Mouse (Mus musculus) heart, postnatal 36 days (tissue): ENCODE data around the gene Lrtm2. TPM values are rescaled to one million over a fixed set of nuclear protein-coding genes. Genes with fewer than 3 reads are reported as not detected.
"Not testable (repeated sequence)": the region's sequence is repeated elsewhere in the genome, so short reads cannot be mapped to it uniquely, and the experiment has no call there.

ENCODE experiments used
- DNase-seq, 2 experiments: peaks; one replicate each; pipeline ENCODE4 v3.0.0; 2021 to 2022
- intact Hi-C: fragments of 180-260 bp; cut with DNase I; formaldehyde crosslinking; loops from one replicate; pipeline ENCODE4 v1.15.1; 2025
- total RNA-seq, 2 experiments: library from RNA; stranded (reverse); gene quantifications; 2 replicates each; pipeline ENCODE4 v1.2.3; 2021

The Lrtm2 gene
- under 1 TPM; 0.08 to 0.25 TPM for total RNA-seq

DNA sequence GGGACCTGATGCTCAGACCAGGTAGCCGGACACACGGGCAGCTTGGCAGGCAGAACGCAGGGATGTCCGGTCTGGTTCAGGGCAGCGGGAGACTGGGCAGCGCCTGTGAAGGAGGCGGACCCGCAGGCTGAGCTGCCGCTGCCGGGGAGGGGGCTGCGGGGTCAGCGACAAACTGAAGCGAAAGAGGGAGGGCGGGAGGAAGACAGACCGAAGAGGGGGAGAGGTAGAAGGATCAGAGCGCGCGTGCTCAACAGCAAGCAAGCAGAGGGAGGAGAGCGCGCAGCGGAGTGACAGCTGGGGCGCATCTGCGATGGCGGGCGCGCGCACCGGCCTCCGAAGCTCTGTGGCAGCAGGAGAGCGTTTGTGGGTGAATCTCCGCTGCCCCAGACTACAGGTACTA is at the start of gene Lrtm2:
Gene Lrtm2, minus strand, starts transcription at position 261 of the 400 bp plus-strand sequence.
- no peak for DNase-seq
- intact Hi-C loops, result no loop called here

DNA sequence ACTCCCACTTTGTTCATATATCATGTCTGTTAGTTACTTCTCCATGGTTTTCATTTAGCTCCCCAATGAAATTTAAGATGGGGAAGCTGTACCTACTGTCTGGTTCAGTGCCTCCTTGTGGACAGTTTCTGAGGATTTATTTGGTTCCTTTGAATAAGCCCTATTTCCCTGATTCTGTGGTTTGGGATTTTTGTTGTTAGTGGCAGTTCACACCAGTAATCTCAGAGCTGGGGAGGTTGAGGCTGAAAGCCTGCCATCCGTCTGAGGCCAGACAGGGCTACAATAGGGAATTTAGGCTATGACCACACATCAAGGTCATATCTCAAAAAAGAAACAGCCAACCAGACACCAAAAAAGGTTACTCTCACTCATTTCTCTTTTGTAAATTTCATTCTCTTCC is 48.1 kb upstream of the Lrtm2 start:
- intact Hi-C loops, result no loop called here
- no peak for DNase-seq

GRCm38 (mm10) chr6:119377613-119378012 is 47.0 kb upstream of the Lrtm2 start:
- intact Hi-C loops, result no loop called here
- no peak for DNase-seq

- intact Hi-C loops, result no loop called here
Observed at GRCm38 (mm10) chr6:119375035-119375434, 44.5 kb upstream of the Lrtm2 start.

GRCm38 (mm10) chr6:119373000-119373705 is 42.6 kb upstream of the Lrtm2 start:
- intact Hi-C loops, result no loop called here
- no peak for DNase-seq

More at GRCm38 (mm10) chr6:119375035-119375434, 44.5 kb upstream of the Lrtm2 start:
- no peak for DNase-seq

DNA sequence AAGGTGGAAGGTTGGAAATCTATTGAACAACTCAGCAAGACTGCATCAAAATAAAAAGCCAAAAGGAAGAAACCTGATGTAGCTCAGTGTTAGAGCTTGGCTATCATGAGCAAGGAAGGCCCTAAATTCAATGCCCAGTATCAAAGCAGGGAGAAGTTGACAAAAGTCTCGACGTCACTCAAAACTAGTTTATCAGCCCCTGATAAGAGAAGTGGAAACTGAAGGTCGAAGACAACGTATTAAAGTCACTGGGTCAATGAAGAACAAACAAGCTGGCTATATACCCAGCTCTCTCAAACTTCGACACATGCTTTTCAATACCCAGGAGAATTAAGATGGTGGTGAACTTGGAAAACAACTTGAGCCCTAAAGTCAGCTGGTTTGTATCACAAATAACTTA is 41.7 kb upstream of the Lrtm2 start:
- DNase-seq, result no peak
- intact Hi-C loops, result no loop called here

- DNase-seq, result no peak
- intact Hi-C loops, result no loop called here
Observed at GRCm38 (mm10) chr6:119371624-119372023, 41.1 kb upstream of the Lrtm2 start.

DNA sequence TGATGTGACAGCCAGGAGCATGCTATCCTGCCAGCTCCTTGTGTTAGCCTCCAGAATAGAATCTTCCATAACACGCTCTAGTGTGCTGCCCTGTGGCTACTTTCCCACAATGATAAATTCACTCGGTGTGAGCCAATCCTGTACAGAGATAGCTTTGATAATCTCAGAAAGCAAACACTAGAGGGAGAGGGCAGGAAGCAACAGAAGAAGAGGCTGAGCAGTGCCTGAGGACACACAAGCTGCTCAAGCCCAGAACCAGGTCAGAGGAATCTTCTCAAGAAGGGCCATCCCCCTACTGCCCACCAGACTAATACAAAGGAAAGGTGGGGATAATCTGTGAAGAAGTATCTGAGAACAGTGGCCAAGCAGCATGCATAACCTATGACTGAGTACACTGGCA is 36.8 kb upstream of the Lrtm2 start:
- DNase-seq, result no peak
- intact Hi-C loops, result no loop called here

DNA sequence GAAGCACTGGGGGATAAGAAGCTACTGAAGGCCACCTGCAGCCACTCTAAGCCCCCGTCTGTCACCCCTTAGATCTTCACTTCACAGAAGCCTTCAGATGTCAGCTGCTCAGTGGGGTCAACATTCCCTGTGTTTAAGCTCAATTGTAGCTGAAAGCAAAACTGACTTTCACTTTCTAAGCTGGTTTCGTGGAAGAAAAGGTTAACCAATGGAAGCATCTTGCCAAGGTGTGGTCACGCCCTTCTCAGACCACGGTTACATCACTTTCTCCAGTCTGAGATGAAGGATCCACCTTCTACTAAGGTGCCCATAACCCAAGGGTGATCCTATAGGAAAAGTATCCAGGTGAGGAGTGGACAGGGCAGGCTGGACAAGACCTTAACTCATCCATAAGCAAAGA is 36.2 kb upstream of the Lrtm2 start:
- DNase-seq, intact Hi-C loops: not testable (repeated sequence)

- DNase-seq, result no peak
- intact Hi-C loops, result no loop called here
Observed at GRCm38 (mm10) chr6:119363593-119363992, 33.0 kb upstream of the Lrtm2 start.

DNA sequence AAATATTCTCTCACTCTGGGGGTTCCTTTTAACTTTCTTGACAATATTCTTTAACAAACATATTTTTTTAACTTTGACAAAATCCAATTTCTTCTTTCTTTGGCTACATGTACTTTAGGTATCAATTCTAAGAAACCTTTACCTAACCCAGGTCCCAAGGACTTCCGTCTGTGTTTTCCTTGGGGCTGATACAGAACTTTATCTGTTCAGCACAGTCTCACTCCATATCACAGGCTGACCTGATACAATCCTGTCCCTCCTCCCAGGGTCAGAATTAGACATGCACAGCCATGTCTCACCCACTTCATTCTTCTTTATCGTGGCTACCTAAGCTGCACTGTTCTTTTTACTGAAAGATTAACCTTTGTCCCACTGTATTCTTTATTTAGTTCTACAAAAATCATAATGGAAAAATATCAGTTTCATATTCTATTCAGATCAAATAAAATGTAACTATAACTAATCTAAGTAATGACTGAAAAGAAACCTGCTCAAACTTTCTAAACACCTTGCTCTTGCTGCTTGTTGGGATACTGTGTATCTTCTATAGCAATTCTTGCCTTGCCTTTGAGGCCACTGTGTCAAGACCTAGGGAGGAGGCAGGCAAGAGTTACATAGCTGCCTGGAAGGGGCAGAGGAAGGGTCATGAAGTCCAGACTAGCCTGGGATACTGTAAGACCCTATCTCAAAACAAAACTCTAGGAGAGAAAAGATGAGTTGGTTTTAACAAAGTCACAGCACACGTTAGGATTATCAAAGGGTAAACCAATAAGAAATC is 30.5 kb upstream of the Lrtm2 start:
- no peak for DNase-seq
- intact Hi-C loops, result no loop called here

DNA sequence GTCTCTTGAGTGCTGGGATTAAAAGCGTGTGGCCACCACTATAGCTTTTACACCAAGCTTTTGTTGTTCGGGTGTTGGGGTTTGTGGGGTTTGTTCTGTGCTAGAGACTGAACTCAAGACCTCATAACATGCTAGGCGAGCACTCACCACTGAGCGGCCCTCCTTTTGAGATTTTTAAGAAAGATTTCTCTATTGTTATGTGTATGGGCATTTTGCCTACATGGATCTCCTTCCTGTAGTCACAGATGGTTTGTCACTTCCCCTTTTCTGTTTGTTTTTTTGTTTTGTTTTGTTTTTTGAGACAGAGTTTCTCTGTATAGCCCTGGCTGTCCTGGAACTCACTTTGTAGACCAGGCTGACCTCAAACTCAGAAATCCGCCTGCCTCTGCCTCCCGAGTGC is 29.7 kb upstream of the Lrtm2 start:
- DNase-seq, intact Hi-C loops: not testable (repeated sequence)

DNA sequence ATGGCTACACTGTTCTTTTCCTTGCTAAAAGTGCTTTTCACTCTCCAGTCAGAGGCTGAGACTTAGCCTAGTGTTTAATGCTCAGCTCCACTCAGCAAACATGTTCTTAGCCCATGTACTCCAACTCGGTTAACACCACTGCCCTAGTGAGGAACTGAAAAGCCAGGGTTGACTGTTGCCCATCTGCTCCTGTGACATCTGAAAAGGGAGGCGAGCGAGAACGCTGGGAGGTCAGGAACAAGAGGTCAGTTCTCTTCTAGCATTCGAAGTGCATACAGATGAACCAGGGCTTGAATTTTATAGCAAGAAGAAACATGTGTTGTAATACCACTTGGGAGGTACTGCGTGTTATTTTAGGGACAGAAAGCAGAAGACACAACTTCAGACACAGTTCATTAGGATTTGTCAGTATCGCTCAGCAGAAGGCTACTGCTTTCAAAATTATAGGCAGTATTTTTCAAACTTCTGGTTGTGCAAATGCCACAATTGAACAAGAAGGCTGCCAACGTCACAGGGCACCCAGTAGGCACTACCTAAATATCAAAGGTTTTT is 27.5 kb upstream of the Lrtm2 start:
- intact Hi-C loops, result no loop called here
- DNase-seq, result no peak

DNA sequence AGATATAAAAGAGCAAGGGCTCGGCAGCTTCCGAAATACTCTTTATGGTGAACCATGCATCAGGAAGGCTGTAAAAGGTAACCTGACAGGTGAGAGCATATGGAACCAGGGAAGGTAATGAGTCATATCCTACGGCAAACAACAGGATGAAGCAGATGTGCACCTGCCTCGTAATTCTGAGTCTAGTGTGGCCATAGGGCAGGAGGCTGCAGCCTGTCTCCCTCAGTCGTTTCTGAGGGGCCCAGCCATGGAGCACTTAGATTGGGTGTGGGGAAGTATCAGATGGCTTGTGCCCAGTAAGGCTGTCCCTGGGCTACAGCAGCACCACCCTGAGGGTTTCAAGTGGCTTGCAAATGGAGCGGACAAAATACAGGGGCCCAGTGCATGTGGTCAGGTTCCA is 21.9 kb upstream of the Lrtm2 start:
- intact Hi-C loops, result no loop called here
- DNase-seq, result no peak

GRCm38 (mm10) chr6:119351656-119352055 is 21.1 kb upstream of the Lrtm2 start:
- intact Hi-C loops, result no loop called here
- DNase-seq, result no peak

DNA sequence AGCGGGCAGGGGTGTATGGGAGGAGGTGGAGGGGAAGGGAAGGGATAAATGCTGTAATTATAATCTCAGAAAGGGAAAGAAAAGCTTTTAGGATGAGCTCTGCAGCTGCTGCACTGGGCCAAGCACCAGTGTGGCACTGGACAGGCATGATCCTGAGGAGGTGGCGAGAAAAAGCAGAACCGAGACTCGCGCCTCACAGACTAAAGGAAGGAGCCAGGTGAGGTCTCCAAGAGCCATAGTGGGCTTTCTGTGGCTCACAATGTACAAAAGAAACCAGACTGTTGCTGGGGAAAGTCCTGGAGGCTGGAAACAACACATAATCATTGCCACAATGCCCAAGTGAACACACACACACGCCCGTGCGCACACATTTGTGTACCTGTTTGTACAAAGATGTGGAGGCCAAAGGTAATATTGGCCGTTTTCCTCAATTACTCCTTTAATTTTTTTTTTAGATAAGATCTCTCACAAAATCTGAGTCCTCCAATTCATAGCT is 20.2 kb upstream of the Lrtm2 start:
- intact Hi-C loops, result no loop called here

GRCm38 (mm10) chr6:119348234-119348633 is 17.7 kb upstream of the Lrtm2 start:
- peak; percentile 74 to 87 for DNase-seq
- intact Hi-C loops, result loop anchor here (1.0 to 10.0 kb wide), 4 partner anchors 82 to 703 kb away; no protein-coding TSS in a partner anchor

More for the DNA sequence above, 20.2 kb upstream of the Lrtm2 start:
- DNase-seq, result no peak

DNA sequence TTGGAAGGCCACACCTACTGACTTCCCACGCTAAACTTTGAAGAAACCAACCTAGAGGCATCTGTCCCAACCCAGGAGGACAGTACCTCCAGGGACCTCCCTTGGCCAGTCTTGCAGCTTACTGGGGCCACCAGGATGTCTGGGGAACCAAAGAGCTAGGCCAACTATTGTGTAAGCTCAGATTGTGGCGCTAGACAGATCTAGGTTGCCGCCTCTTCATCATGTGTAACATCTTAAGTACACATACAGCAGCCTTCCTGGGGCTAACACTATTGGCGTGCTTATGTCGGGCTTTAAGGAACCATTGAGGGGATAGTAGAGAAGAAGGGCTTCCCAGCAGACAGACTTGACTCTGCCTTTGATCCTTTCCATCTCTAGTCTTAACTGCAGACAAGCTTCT is 17.2 kb upstream of the Lrtm2 start:
- no peak for DNase-seq
- intact Hi-C loops, result loop anchor here (1.0 to 10.0 kb wide), 4 partner anchors 82 to 703 kb away; no protein-coding TSS in a partner anchor

GRCm38 (mm10) chr6:119346257-119346656 is 15.7 kb upstream of the Lrtm2 start:
- no peak for DNase-seq
- intact Hi-C loops, result loop anchor here (5.0 to 10.0 kb wide), 3 partner anchors 219 to 701 kb away; no protein-coding TSS in a partner anchor

DNA sequence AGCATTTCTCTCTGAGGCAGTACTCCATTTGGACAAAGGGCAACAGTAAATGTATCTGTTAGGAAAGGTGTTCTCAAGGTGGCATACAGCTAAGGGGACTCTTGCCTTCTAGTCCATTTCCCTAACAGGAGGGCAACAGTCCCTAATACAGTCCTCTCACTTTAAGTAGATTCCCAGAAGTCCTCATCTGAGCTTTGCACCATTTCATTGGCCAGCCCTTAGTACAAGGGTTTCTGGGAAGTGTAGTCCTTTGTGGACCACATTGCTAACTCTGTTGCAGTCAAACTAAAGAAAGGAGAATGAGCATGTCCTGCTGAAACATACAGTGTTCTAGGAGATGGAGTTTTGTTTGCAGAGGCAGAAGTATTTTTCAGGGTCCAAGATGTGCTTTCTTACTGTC is 10.8 kb upstream of the Lrtm2 start:
- DNase-seq, result no peak
- intact Hi-C loops, result loop anchor here (10.0 kb wide), 2 partner anchors 417 to 697 kb away; no protein-coding TSS in a partner anchor
